Mouse (Mus musculus) T-cell, adult 2 months (primary cell): ENCODE results near the gene Tbx6.

ENCODE experiments used
- DNase-seq: peaks from one replicate; pipeline ENCODE4 v3.0.0; 2022; ENCODE audit warnings: low spot score

Gene Tbx6

GRCm38 (mm10) chr7:126794271-126794605 is 13.0 kb downstream of the Tbx6 start:
- peak; percentile 46 for DNase-seq

- DNase-seq: no peak
Observed at GRCm38 (mm10) chr7:126795387-126796317, 14.4 kb downstream of the Tbx6 start.

GRCm38 (mm10) chr7:126796350-126796932 is 15.2 kb downstream of the Tbx6 start:
- peak; percentile 43 for DNase-seq

- no peak for DNase-seq
Observed at GRCm38 (mm10) chr7:126797411-126798126, 16.3 kb downstream of the Tbx6 start, which contains the start of gene Fam57b. Gene Fam57b (plus strand): TSS chr7:126797668.

- DNase-seq: peak; percentile 36
Observed at GRCm38 (mm10) chr7:126798127-126799049, 17.1 kb downstream of the Tbx6 start.

DNA sequence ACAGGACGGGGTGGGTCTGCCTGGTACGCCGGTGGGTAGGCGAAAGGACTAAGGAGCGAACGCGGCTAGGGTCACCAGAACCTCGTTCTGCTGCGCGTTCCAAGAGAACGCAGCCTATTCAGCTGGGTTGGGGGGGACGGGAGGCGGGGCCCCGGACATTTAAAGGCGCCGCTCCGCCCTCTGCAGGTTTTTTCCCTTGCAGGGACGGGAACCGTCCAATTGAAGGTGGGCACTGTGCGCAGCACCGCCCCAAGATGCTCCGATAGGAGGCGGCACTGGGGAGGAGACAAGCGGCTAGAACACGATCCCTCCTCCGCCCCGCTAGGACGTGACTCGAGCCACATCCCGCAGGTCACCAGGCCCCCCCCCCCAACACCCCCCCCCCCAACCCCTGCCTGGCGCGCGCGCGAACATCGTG is 17.8 kb downstream of the Tbx6 start:
- DNase-seq: peak; percentile 96

DNA sequence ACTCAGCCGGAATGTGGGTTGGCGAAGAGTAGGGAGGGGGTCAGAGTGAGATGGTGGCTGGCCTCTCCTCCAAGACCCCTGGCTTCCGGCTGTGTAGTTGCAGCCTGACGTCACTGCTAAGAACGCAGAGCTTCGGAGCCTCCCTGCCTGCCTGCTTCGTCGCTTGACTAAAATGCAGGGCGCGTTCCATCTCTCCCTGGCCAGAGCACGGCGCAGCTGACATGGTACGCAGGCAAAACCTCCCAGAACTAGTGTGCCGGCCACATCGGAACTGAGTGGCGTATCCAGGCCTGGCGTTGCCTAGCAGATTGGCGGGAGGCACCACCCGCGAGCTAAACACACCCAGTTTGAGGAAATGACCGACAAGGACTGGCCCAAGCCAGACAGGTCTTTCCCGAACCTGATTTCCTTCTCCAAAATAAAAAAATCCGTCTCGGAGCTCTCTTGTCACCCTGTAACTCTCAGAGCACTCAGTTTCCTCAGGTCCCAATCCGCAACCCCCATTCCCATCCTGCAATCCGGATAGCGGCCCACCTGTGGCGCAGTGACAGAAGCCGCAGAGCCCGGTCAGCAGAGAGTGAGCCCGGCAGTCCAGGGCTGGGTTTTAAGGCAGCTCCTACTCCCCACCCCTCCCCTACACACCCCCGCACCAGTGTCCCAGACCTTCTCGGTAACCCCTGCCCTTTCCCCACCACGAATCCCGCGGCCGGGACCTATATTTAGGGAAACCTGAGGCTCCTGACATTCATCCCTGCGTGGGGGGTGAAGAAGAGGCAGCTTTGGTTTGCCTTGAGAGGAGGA is 18.4 kb downstream of the Tbx6 start:
- DNase-seq: no peak

- DNase-seq: no peak
Observed at GRCm38 (mm10) chr7:126800269-126801056, 19.2 kb downstream of the Tbx6 start.

DNA sequence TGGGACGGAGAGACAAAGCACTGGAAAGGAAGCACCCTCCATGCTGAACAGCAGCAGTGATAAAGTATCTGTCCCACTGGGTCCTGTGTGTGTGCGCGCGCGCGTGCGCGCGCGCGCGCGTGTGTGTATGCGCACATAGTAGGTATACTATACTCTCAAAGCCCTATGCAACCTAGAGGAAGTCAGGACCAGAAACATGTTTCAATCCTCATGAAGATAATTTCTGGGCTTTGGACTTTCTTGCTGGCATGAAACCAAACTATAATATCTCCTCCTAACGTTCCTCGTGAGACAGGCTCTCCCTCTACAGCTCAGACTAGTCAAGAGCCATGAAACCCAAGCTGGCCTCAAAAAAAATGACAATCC is 19.8 kb downstream of the Tbx6 start:
- no peak for DNase-seq

DNA sequence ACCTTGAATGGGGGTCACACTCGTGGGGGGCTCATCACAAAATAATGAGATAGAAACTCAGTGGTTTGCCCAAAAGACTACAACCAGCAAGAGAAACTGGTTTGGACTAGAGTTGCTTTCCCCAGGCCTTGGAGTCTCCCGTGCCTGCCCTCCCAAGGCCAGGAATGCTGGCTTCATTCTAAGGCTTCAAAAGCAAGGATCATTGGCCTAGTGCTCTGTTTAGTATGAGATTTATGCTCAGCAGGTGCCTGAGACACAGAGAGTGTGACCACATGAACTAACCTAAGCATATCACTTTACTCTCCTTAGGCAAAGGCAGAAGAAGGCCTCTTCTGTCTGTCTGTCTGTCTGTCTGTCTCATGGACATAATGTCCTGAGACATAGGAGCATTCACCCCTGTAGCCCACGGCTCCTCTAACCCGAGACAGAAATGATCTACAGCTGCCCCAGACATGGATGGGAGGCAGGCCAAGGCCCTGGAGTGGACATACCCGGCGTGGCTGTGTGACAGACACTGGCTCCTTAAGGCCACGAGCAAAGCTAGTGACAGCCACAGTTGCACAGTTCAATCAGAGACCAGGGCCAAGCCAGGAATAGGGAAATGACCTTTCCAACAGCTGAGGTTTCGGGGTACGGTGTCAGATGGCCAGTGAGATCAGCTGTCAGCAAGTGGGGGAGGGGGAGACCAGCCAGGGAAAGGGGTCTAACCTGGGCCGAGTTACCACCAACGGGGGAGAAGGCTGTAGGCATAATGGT is 21.0 kb downstream of the Tbx6 start:
- no peak for DNase-seq

DNA sequence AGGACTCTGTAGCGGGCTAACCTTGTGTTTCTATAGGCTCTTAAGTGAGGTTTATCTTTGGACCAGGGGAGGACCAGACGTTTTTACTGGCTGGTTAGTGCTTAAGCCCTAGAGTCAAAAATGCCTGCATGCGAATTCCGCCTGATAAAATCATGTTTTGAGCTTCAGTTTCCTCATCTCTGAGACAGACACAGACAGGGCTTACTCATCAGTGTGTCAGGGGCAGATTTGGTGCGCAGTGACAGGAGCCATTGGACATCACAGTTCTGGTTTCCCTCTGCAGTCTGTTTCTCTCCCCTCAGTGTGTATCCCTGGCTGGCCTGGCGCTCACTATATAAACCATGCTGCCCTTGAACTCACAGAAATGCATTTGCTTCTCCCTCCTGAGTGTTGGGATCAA is 21.9 kb downstream of the Tbx6 start:
- DNase-seq: no peak

- no peak for DNase-seq
Observed at GRCm38 (mm10) chr7:126803751-126804150, 22.5 kb downstream of the Tbx6 start.

DNA sequence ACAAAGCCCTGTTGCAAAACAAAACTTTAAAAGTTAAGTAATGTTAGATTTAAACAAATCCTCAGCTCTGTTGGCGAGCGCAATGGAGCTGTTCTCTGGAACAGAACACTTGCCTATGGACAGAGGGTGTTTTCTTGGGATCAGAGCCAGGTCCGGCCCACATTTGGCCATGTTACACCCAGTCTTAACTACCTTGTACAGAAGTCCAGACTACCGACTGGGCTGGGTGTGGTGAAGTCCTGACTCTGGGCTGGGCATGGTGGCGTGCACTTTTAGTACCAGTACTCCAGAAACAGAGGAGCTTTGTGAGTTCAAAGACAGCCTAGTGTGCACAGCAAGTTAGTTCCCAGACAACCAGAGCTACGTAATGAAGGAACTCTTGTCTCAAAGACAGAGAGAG is 25.7 kb downstream of the Tbx6 start:
- no peak for DNase-seq

- no peak for DNase-seq
Observed at GRCm38 (mm10) chr7:126807405-126807804, 26.1 kb downstream of the Tbx6 start.

DNA sequence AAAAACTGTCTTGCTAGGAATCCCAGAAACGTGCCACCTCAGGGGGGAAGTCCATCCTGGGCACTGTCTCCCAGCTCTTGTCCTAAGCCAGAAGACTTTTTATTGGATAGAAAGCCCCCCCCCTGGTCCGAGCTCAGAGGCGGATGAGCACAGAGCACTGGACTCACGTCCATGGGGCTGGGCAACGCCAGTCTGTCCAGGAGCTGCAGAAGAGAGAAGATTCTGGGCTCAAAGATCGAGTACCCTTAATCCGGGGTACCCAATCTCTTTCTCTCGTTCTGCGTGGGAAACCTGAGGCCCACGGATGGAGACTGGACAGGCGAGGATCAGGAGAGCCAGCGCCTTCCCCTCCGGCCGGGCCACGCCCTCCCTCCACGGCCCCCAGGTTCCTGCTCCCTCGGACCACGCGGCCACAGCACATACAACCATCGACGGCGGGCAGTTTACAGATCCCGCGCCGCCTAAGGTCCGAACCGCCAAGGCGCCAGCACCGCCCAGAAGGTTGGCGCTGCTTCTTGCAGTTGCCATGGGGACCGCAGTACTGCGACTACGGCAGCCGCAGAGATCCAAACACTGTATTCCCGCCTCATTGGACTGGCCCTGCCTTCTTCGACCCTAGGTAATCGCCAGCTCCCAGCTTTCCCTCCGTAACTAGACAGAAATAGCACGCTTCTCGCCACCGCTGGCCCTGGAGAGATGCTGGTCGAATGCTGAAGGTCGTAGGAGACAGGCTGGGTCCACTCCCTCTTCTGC is 27.6 kb downstream of the Tbx6 start:
- no peak for DNase-seq

DNA sequence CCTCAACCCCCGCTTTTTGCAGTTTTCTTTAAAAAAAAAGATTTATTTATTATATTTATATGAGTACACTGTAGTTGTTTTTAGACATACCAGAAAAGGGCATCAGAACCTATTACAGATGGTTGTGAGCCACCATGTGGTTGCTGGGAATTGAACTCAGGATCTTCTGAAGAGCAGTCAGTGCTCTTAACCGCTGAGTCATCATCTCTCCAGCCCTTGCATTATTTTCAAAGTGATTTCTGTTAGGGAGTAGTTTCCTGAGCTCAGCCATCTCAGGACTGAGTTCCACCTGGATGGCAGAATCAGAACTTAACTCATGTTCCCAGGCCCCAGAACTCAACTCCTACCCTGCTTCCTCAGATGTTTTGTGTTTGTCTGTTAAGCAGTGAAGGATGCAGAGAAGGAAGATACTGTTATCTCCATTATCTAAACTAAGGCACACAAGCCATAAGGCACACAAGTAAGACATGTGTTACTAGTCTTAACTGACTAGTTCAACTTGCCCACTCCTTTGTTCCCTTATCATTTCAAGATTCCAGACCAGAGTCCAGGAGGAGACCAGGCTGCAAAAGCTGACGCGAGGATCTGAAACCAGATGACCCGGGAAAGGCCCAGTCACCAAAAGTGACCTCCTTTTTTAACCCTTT is 28.6 kb downstream of the Tbx6 start:
- no peak for DNase-seq

GRCm38 (mm10) chr7:126815726-126816222 is 34.5 kb downstream of the Tbx6 start:
- DNase-seq: no peak

- no peak for DNase-seq
Observed at GRCm38 (mm10) chr7:126816494-126816893, 35.2 kb downstream of the Tbx6 start.
